Mouse (Mus musculus): ENCODE data around the gene Agbl3.

Gene Agbl3

DNA sequence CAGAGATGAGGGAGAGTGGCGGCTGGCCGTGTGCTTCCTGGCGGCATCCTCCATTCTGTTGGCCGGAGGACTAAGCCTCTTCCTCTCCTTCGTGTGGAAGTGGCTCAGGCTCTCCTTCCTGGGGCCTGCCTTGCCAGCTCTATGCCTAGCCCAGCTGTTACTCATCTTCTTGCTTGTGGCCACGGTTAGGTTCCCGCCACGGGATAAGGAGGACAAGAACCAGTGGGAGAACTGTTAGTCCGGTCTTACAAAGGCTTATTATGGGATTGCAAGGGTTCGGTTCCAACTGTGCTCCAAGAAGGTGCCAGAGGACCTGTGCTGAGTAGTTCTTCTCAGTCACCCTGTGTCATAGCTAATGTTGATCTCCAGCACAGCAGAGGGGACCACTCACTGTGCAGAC is 92.6 kb downstream of the Agbl3 start:
- DNase-seq (ENCODE audit: low read depth, low spot score): no peak

- DNase-seq (ENCODE audit: low read depth, low spot score): no peak
These were observed 94.1 kb downstream of the Agbl3 start for GRCm38 (mm10) chr6:34874101-34874921.

GRCm38 (mm10) chr6:34875268-34875761 is 95.1 kb downstream of the Agbl3 start:
- no peak for DNase-seq (ENCODE audit: low read depth, low spot score)

GRCm38 (mm10) chr6:34875966-34876834 is 96.0 kb downstream of the Agbl3 start:
- no peak for DNase-seq (ENCODE audit: low read depth, low spot score)

DNA sequence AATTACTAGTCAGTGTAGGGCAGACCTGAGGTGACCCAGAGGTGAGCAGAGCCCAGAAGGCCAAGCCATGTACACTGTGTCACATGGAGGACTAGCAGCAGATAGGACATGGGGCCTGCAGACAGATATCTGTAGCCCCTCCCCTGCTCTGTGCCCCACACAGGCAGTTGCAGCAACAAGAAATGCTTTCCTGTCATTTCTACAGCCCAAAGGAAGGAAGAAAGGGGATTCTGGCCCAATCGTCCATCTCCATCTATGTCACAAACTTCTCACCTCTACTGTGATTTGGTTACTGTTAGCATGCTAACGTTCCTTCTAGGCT is 96.6 kb downstream of the Agbl3 start:
- DNase-seq (ENCODE audit: low read depth, low spot score): no peak

DNA sequence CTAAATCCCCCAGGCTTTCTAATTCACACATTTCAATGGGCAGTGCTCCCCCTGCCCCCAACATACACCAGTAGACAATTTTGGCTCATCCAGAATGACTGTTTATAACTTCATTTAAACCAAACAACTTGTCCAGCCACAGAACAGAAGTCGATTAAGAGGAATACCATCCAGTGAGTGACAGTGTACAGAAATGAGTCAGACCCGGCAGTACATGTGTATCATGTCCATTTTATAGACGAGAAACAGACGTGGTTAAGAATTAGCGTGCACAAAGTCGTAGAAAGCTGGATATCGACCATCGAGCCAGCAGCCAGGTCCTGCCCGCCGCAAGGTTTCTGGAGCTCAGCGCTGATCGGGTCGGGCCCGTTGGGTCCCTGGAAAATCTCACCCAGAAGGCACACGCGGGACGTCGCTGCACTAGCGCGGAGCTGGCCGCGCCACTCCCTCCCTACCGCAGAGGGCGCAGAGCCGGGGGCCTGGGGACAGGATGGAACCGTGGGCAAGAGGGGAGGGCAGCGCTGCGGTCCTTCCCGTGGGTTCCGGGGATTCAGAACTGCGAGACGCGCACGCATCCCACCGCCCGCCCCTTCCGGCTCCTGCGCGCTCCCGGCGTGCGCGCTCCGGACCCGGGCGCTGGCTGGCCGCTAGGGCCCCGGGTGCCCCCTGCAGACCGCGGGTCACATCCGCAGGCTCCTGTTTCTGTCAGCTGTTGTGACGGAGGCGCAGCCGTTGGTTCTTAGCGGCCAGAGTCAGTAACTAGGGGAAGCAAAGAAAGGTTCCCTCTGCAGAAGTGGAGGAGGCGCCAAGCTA is 97.5 kb downstream of the Agbl3 start, which contains the start of gene Cyren:
TSS of gene Cyren (minus strand) at position 552 of the 813 bp plus-strand sequence.
- peak; percentile 94 for DNase-seq (ENCODE audit: low read depth, low spot score)

GRCm38 (mm10) chr6:34879101-34879740 is 99.0 kb downstream of the Agbl3 start:
- no peak for DNase-seq (ENCODE audit: low read depth, low spot score)

DNA sequence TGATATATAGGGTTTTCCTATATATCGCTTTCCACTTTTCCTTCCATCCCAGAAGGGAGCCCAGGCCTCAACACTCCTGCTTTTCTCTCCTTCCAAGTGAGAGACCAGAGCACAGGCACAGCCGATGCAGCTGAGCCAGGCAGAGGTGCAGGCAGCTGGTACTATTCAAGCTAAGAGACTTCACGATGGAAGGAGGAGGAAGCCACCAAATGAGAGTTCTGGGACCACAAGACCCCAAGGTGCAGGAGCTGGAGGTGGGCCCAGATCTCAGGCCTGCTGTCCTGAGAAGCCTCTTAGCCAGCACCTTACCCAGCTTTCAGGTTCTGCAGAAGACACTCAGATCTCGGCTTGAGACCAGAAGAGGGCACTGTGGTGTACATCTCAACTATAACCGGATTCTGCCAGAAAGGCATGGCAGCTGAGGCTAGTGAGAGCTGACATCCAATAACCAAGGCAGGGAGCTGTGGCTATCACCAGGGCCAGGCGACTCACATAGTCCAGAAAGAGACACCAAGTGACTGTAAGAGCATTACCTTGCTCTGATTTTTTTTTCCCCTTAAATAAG is 99.8 kb downstream of the Agbl3 start:
- peak; percentile 34 for DNase-seq (ENCODE audit: low read depth, low spot score)

GRCm38 (mm10) chr6:34884724-34885123 is 104.5 kb downstream of the Agbl3 start:
- DNase-seq (ENCODE audit: low read depth, low spot score): no peak

DNA sequence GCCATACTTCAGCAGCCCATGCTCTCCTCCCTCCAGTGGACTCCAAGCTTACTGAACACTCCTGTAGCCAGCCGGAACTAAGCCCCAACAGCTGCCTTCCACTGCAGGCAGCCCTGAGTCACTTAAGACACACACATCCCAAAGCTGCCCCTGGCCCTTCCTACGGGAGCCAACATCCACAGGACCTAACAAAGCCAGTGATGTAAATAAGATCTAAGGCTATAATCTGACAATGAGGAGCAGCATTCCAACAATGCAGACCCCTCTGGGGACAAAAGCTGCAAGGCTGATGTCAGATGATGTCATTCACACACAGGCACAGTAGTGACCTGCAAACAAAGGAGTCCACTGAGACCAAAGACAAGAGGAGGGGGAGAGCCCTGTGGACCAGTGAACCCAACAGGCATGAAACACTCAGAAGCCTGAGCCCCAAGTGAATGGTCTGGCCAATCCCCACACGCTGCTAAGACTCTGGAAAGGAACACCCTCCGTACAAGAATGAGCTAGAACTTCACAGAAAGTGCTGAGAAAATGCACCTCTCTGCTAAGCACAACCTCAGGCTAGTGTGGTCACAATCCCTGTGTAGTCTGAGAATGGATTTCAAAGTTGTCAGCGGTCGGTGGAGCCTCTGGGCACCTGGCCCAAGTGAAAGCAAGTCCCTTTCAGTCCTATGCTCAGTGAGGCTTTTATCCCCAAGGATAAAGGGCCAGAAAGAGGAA is 107.1 kb downstream of the Agbl3 start:
- no peak for DNase-seq (ENCODE audit: low read depth, low spot score)

- no peak for DNase-seq (ENCODE audit: low read depth, low spot score)
These were observed 109.0 kb downstream of the Agbl3 start for GRCm38 (mm10) chr6:34889185-34889584.

DNA sequence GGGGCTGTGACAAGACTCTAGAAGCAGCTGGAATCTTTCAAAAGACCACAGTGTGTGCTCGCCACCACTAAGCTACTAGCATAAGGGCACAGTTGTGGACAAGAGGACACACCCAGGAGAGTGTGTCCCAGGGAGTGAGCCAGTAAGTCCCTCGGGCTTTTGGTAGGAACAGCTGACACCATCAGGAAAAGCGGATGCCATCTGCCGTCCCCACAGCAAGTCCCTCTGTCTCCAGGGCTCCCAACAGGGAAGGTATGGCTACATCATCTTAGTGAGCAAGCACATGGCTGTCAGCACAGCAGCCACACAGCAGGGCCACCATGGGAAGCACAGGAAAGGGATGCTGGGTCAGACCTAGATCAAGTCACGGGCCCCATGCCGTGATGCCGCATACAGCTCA is 115.3 kb downstream of the Agbl3 start:
- DNase-seq (ENCODE audit: low read depth, low spot score): no peak

GRCm38 (mm10) chr6:34896168-34896780 is 116.0 kb downstream of the Agbl3 start:
- DNase-seq (ENCODE audit: low read depth, low spot score): no peak

DNA sequence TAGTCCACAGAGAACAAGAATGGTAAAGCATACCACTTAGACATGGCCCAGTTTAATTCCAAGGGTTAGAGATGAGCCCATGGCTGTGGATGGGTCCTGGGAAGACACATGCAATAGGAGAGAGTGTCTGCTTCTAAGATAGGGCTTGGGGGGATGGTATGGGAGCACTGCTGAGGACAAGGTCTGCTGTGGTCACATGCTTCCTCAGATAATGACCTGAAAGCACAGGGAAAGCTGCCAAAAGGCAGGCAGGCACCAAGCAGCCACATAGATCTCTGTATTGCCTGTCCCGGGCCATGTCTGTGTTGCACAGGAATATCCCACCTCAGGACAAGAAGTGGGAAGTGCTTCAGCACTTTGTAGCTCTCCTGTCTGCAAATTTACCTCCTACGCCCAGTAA is 118.9 kb downstream of the Agbl3 start:
- no peak for DNase-seq (ENCODE audit: low read depth, low spot score)

DNA sequence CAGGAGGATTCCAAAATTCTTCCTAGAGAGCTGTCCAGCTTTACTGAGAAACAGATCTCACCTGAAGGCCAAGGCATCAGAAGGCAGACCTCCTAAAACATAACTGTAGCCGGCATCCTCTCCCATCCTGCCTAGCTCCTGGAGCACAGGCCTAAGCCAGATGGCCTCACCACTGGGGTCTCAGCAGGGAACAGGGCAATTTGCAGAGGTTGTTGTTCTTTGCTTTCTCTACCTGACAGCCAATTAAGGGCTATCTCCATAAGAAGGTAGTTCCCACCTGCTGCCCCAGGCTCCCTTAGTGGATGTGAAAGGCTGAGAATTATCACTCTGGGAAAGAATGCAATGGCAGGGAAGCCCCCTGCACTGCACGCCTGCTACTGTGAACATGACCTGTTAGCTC is 120.8 kb downstream of the Agbl3 start:
- DNase-seq (ENCODE audit: low read depth, low spot score): no peak

- DNase-seq (ENCODE audit: low read depth, low spot score): no peak
These were observed 121.7 kb downstream of the Agbl3 start for GRCm38 (mm10) chr6:34901911-34902444.

- no peak for DNase-seq (ENCODE audit: low read depth, low spot score)
These were observed 122.3 kb downstream of the Agbl3 start for GRCm38 (mm10) chr6:34902578-34902977.

DNA sequence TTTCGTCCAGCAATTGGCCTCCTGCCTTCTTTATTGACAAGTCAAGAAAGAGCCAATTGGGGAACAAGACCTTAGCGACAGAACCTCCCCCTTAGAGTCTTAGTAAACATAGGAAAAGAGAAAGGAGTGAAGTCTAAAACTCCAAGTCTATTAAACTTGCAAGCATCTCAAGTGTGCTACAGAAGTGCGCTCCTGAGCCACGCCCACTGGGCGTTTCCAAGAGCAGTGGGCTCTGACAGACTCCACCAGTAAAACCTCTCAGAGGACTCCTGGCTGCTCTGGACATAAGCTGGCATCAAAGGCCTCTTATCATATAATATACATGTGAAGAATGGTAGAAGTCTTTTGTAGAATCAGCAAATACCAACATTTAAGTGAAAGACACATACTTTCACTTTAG is 123.2 kb downstream of the Agbl3 start:
- no peak for DNase-seq (ENCODE audit: low read depth, low spot score)

DNA sequence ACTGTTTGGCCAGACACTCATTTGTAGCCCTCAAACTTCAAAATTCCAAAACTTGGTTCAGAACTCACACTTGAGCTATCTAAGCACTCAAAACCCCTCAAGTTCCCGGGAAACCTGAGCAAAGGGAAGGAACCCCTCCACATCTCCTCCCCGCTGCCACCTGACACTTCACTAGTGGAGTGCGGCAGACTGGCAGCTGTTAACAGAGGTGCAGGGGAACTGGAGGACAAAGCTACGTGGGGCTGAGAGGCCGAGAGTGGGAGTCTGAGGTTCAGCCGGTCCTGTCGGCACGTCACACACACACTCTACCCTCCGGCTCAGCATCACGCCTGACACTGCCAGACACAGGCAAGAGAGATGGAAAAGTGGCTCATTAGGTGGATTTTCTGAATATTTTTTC is 123.6 kb downstream of the Agbl3 start:
- DNase-seq (ENCODE audit: low read depth, low spot score): no peak

GRCm38 (mm10) chr6:34904361-34904760 is 124.1 kb downstream of the Agbl3 start:
- DNase-seq (ENCODE audit: low read depth, low spot score): no peak

All from retina, postnatal 7 days (tissue).